Mouse (Mus musculus): Measurements from ENCODE around the gene Chst4. TPM values are rescaled to one million over a fixed set of nuclear protein-coding genes. Genes with fewer than 3 reads are reported as not detected.
A peak's percentile ranks its signal among the peaks of the same experiment; 100 is the strongest.

Gene Chst4
- polyA plus RNA-seq (2015; fragmentation: Nextera tagmentation; extraction: Ambion mirVana), result 0.14 TPM in 1 of 2 replicates, not detected in the other

DNA sequence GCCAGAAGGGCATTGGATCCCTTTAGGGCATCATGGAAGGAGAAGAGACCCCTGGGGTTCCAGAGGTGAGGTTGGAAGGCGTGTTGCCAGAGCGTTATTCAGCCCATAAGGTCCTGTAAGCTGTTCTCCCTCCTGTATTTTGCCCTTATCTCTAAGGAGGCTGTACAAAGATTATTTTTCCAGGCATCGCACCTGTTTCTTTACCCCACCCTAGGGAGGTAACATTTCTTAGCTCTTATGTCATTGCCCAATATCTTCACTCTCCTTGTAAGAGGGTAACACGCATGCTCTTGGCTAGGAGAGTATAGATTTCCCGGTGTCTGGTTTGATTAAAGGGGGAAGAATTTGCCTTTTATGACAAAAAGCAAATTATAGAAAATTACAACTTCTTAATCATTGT is at the start of gene Chst4:
Chst4 (minus strand) TSS at position 82 of the 400 bp plus-strand sequence.
- Histone ChIP-seq H3K27me3 (ENCODE audit: insufficient read depth, low read length) (no peaks in the 10 kb centered on the region), H3K4me3 (replicated peaks; ENCODE audit: low read depth, low read length) (no peak within 1 kb of the TSS), H3K4me2 (ENCODE audit: low read length) (no peak within 1 kb of the TSS), H3K36me3 (ENCODE audit: insufficient read depth, low read length) (no peaks in the 10 kb centered on the region), H3K4me1 (replicated peaks; ENCODE audit: insufficient read depth, low read length) (no peaks in the 10 kb centered on the region), H3K9ac (ENCODE audit: low read depth, low read length) (no peak within 1 kb of the TSS), H3K27ac (no peak within 1 kb of the TSS), H3K9me3 (replicated peaks; ENCODE audit: low read length) (no peaks in the 10 kb centered on the region)
- ATAC-seq (replicated peaks; ENCODE audit: low FRiP score, low read depth) (no peak), DNase-seq (ENCODE audit: low spot score) (no peak)
- 79% methylated on average over 5 of the region's 5 CpGs for WGBS
- no peak for TF ChIP-seq CTCF (IDR thresholded peaks at IDR 0.05; ENCODE audit: low read depth)

DNA sequence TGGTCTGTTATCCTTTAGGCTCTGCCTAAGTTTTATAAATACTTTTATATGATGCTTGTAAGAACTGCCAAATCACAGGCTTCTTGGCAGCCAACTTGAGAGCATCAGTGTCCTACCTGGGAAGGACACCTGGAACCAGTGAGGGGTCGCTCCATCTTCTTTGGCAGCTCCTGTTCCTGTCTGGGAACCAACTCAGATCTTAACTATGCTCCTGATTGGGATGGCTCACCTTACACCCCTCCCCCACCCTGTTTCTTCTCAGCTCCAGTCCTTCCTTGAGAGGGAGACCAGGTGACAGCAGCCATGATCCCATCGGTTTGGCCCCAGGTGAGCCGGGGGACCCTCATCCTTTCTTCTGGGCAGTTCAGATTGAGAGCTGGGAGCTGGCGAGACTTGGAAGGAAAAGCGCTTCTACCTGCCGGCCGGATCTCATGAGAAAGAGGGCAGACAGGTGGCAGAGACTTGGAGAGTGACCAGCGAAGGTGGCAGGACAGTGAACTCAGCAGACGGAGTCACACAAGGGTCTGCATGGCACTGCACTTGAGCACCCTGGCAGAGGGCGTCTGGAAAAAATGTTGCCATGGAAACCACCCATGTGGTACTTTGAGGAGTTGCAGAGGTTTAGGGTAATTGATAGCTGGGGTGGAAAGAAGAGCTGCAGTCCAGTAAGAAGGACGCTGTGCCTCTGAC is 43.0 kb upstream of the Chst4 start:
- DNase-seq (ENCODE audit: low spot score), result peak; percentile 16
- no peak for TF ChIP-seq CTCF (IDR thresholded peaks at IDR 0.05; ENCODE audit: low read depth)
- Histone ChIP-seq H3K27me3 (ENCODE audit: insufficient read depth, low read length) (no peaks in the 10 kb centered on the region), H3K4me2 (ENCODE audit: low read length) (no peak overlapping the region), H3K27ac (no peak overlapping the region), H3K9ac (ENCODE audit: low read depth, low read length) (no peak overlapping the region), H3K36me3 (ENCODE audit: insufficient read depth, low read length) (peaks cover 8% of the 10 kb centered on the region; the same call in 1 of the 2 replicates), H3K4me3 (replicated peaks; ENCODE audit: low read depth, low read length) (no peak overlapping the region), H3K4me1 (replicated peaks; ENCODE audit: insufficient read depth, low read length) (peaks cover 6% of the 10 kb centered on the region), H3K9me3 (replicated peaks; ENCODE audit: low read length) (no peaks in the 10 kb centered on the region)
- WGBS, result 82% methylated on average over 11 of the region's 11 CpGs
- ATAC-seq (replicated peaks; ENCODE audit: low FRiP score, low read depth), result no peak

DNA sequence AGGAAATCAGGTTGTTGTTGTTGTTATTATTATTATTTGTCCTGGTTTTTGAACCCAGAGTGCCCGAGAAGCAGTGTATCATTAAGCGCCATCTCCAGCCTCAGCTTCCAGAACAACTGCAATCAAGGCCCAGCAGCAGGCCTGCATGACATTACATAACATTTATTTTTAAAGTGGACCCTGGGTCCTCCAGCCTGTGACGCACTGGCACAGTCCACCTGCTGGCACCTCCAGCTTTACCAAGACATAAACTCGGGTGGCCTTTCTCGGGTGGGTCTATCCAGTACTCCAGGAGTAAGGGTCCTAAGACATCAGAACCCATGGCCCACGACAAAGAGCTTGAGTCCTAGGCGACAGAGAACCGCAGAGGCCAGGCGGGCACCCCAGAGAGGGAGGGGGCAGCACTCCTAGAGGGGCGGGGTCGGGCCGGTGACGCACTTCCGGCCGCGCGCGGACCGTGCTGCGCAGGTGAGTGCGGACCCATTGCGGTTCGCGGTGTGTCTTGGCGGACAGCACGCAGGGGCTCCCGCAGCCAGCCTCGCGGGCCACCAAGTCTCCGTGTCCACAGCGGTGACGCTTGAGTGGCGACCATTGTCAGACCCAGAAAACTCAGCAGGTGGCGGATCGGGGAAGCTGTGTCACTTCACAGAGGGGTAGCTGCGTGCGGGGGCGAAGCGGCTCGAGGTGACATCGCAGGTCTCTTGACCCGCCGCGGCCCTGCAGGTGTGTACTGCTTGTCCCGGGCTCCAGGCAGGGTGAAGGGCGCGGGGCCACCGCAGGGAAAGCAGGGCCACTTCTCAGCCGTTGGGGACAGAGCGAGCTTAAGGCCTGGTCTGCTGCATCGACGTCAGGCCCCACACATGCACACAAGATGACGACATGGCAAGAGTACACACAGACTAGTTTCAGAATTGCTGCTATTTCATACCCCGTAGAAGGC is 40.0 kb upstream of the Chst4 start, which contains the start of gene Zfp612:
Zfp612 (plus strand) TSS at position 465 of the 940 bp plus-strand sequence.
- H3K27ac ChIP-seq, result no peak within 1 kb of the TSS; the same call in 1 of the 2 replicates
- H3K9me3 ChIP-seq (replicated peaks; ENCODE audit: low read length), result no peaks in the 10 kb centered on the region
- peak within 1 kb of the TSS; percentile 89 for H3K4me2 ChIP-seq (ENCODE audit: low read length)
- DNase-seq (ENCODE audit: low spot score) (peak; percentile 47), ATAC-seq (replicated peaks; ENCODE audit: low FRiP score, low read depth) (peak; percentile 93)
- no peak for TF ChIP-seq CTCF (IDR thresholded peaks at IDR 0.05; ENCODE audit: low read depth)
- peak within 1 kb of the TSS; percentile 66 for H3K9ac ChIP-seq (ENCODE audit: low read depth, low read length)
- H3K4me1 ChIP-seq (replicated peaks; ENCODE audit: insufficient read depth, low read length), result peaks cover 6% of the 10 kb centered on the region
- WGBS, result 7% methylated on average over 54 of the region's 54 CpGs
- no peaks in the 10 kb centered on the region for H3K27me3 ChIP-seq (ENCODE audit: insufficient read depth, low read length)
- peaks cover 3% of the 10 kb centered on the region; the same call in 1 of the 2 replicates for H3K36me3 ChIP-seq (ENCODE audit: insufficient read depth, low read length)
- peak within 1 kb of the TSS; percentile 56 for H3K4me3 ChIP-seq (replicated peaks; ENCODE audit: low read depth, low read length)

DNA sequence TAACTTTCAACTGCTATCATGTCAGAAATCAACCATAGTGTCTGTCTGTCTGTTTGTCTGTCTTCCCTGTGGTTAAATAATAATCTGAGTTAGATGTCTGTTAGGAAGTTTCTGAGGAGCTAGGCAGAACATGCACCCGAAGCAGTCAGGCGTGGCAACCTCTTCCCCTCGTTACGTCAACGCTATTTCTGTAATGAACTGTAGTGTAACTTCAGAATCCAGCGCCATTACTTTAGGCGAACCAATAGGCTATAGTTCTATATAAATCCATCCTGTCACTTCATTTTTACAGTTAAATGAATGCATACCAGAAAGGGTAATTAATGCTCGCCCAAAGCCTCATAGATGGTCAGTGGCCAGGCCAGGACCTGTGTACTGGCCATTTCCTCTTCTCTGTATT is 35.0 kb upstream of the Chst4 start:
- H3K27ac ChIP-seq, result no peak overlapping the region
- TF ChIP-seq CTCF (IDR thresholded peaks at IDR 0.05; ENCODE audit: low read depth), result no peak
- H3K27me3 ChIP-seq (ENCODE audit: insufficient read depth, low read length), result no peaks in the 10 kb centered on the region
- 70% methylated on average over 8 of the region's 8 CpGs for WGBS
- H3K9ac ChIP-seq (ENCODE audit: low read depth, low read length), result no peak overlapping the region
- ATAC-seq (replicated peaks; ENCODE audit: low FRiP score, low read depth) (no peak), DNase-seq (ENCODE audit: low spot score) (no peak)
- H3K9me3 ChIP-seq (replicated peaks; ENCODE audit: low read length), result no peaks in the 10 kb centered on the region
- H3K4me3 ChIP-seq (replicated peaks; ENCODE audit: low read depth, low read length), result no peak overlapping the region
- H3K36me3 ChIP-seq (ENCODE audit: insufficient read depth, low read length), result no peaks in the 10 kb centered on the region
- no peak overlapping the region for H3K4me2 ChIP-seq (ENCODE audit: low read length)
- peaks cover 2% of the 10 kb centered on the region for H3K4me1 ChIP-seq (replicated peaks; ENCODE audit: insufficient read depth, low read length)

DNA sequence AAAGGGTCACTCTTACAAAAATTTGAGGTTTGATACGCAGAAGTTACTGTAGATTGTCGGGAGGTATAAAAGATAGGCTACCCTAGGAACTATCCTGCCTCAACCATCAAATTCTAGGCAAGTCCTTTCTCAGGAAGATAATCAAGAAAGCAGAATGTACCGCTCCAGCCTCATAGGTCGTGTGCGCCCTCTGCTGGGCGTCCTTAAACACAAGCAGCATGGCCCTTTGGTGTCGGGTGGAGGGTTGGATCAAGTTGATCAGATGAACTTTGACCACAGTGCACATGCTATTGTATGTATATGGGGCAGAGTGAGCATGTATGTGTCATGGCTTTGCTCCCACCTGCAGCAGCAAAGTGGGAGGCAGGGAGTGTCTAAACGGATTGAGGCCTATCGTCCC is 32.1 kb upstream of the Chst4 start:
- Histone ChIP-seq H3K9ac (ENCODE audit: low read depth, low read length) (no peak overlapping the region), H3K4me2 (ENCODE audit: low read length) (no peak overlapping the region), H3K27me3 (ENCODE audit: insufficient read depth, low read length) (no peaks in the 10 kb centered on the region), H3K4me1 (replicated peaks; ENCODE audit: insufficient read depth, low read length) (no peaks in the 10 kb centered on the region), H3K4me3 (replicated peaks; ENCODE audit: low read depth, low read length) (no peak overlapping the region), H3K9me3 (replicated peaks; ENCODE audit: low read length) (no peaks in the 10 kb centered on the region), H3K27ac (no peak overlapping the region), H3K36me3 (ENCODE audit: insufficient read depth, low read length) (no peaks in the 10 kb centered on the region)
- peak; percentile 88 for DNase-seq (ENCODE audit: low spot score)
- peak; percentile 98 for TF ChIP-seq CTCF (IDR thresholded peaks at IDR 0.05; ENCODE audit: low read depth)
- ATAC-seq (replicated peaks; ENCODE audit: low FRiP score, low read depth), result no peak; the same call in 1 of the 2 replicates
- WGBS, result 12% methylated on average over 9 of the region's 9 CpGs

DNA sequence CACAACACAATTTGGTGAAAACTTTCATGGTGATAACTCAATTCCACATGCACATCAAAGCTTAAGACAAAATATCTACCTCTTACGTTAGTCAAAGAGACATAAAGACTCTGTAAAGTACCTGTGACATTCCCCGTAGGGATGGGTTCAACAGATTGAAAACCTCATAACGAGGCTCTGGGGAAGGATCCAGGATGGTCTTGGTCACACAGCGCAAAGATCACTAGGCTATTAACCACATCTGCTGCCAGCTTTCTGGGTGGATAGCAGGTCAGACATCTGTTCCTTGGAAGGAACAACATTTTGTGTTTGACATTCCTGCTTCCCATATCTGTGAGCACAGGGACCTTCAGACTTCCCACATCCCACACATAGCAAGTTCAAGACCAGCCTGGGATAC is 30.2 kb upstream of the Chst4 start:
- DNase-seq (ENCODE audit: low spot score) (no peak), ATAC-seq (replicated peaks; ENCODE audit: low FRiP score, low read depth) (no peak)
- H3K36me3 ChIP-seq (ENCODE audit: insufficient read depth, low read length), result no peaks in the 10 kb centered on the region
- TF ChIP-seq CTCF (IDR thresholded peaks at IDR 0.05; ENCODE audit: low read depth), result no peak
- no peak overlapping the region for H3K9ac ChIP-seq (ENCODE audit: low read depth, low read length)
- H3K9me3 ChIP-seq (replicated peaks; ENCODE audit: low read length), result no peaks in the 10 kb centered on the region
- no peak overlapping the region for H3K4me2 ChIP-seq (ENCODE audit: low read length)
- no peaks in the 10 kb centered on the region for H3K4me1 ChIP-seq (replicated peaks; ENCODE audit: insufficient read depth, low read length)
- no peak overlapping the region for H3K4me3 ChIP-seq (replicated peaks; ENCODE audit: low read depth, low read length)
- H3K27me3 ChIP-seq (ENCODE audit: insufficient read depth, low read length), result no peaks in the 10 kb centered on the region
- 86% methylated on average over 4 of the region's 4 CpGs for WGBS
- no peak overlapping the region for H3K27ac ChIP-seq

Measured in kidney, postnatal 0 days (tissue).